Mouse (Mus musculus): ENCODE results near the gene Scgb1b17. TPM values are rescaled to one million over a fixed set of nuclear protein-coding genes. Genes with fewer than 3 reads are reported as not detected.

Scgb1b17 gene
- polyA plus RNA-seq (2012; rRNA removed; ENCODE audit: low replicate concordance), result not detected in 2 replicates

GRCm38 (mm10) chr7:33063149-33063548 is at the start of gene Scgb1b17:
Gene Scgb1b17 (plus strand): TSS chr7:33063449.

GRCm38 (mm10) chr7:33056461-33056860 is 6.8 kb upstream of the Scgb1b17 start, which contains the start of gene Scgb2b17:
Gene Scgb2b17 (minus strand): TSS chr7:33056561.

Other genes with a start within 250 kb of the Scgb1b17 start
- gene Scgb2b15, start 233.8 kb upstream of the Scgb1b17 start, polyA plus RNA-seq (2012; rRNA removed; ENCODE audit: low replicate concordance), result 0.41 TPM in 1 of 2 replicates, not detected in the other
- gene Scgb1b15, start 226.9 kb upstream of the Scgb1b17 start, polyA plus RNA-seq (2012; rRNA removed; ENCODE audit: low replicate concordance), result not detected in 2 replicates
- gene Scgb2b17, start 6.9 kb upstream of the Scgb1b17 start, polyA plus RNA-seq (2012; rRNA removed; ENCODE audit: low replicate concordance), result 0.40 and 0.41 TPM in 2 replicates
- gene Scgb2b18, start 110.4 kb downstream of the Scgb1b17 start, polyA plus RNA-seq (2012; rRNA removed; ENCODE audit: low replicate concordance), result not detected in 2 replicates
- not detected in 2 replicates for gene Scgb1b18, start 122.1 kb downstream of the Scgb1b17 start, polyA plus RNA-seq (2012; rRNA removed; ENCODE audit: low replicate concordance)
- not detected in 2 replicates for gene Scgb2b19, start 216.9 kb downstream of the Scgb1b17 start, polyA plus RNA-seq (2012; rRNA removed; ENCODE audit: low replicate concordance)
- gene Scgb1b19, start 223.8 kb downstream of the Scgb1b17 start, polyA plus RNA-seq (2012; rRNA removed; ENCODE audit: low replicate concordance), result not detected in 2 replicates

Data from duodenum, adult 2 months (tissue).